Mouse (Mus musculus) ovary, postnatal 36 days (tissue): ENCODE data around the gene Rbms3.

Experiments
- DNase-seq: peaks from one replicate; pipeline ENCODE4 v3.0.0; 2022; ENCODE audit warnings: low spot score, mixed read lengths

The Rbms3 gene

GRCm38 (mm10) chr9:116748857-116749584 lies 880.7 kb downstream of the Rbms3 start:
- DNase-seq = no peak

GRCm38 (mm10) chr9:116748346-116748745 lies 881.4 kb downstream of the Rbms3 start:
- no peak for DNase-seq

GRCm38 (mm10) chr9:116746871-116747270 lies 882.8 kb downstream of the Rbms3 start:
- DNase-seq = no peak

- no peak for DNase-seq
Measured at GRCm38 (mm10) chr9:116737786-116738185, 891.9 kb downstream of the Rbms3 start.

GRCm38 (mm10) chr9:116729172-116729571 lies 900.5 kb downstream of the Rbms3 start:
- DNase-seq = no peak

- no peak for DNase-seq
Measured at GRCm38 (mm10) chr9:116728655-116729054, 901.1 kb downstream of the Rbms3 start.

GRCm38 (mm10) chr9:116728093-116728492 lies 901.6 kb downstream of the Rbms3 start:
- no peak for DNase-seq

- no peak for DNase-seq
Measured at GRCm38 (mm10) chr9:116724581-116724980, 905.1 kb downstream of the Rbms3 start.

- DNase-seq = no peak
Measured at GRCm38 (mm10) chr9:116703119-116703518, 926.6 kb downstream of the Rbms3 start.

GRCm38 (mm10) chr9:116702611-116703010 lies 927.1 kb downstream of the Rbms3 start:
- DNase-seq = no peak

- DNase-seq = no peak
Measured at GRCm38 (mm10) chr9:116701511-116702179, 928.1 kb downstream of the Rbms3 start.

GRCm38 (mm10) chr9:116688615-116689014 lies 941.1 kb downstream of the Rbms3 start:
- DNase-seq = no peak

GRCm38 (mm10) chr9:116677142-116677541 lies 952.6 kb downstream of the Rbms3 start:
- no peak for DNase-seq

GRCm38 (mm10) chr9:116676445-116676844 lies 953.3 kb downstream of the Rbms3 start:
- no peak for DNase-seq

- no peak for DNase-seq
Measured at GRCm38 (mm10) chr9:116674191-116674590, 955.5 kb downstream of the Rbms3 start.

- DNase-seq = no peak
Measured at GRCm38 (mm10) chr9:116661026-116661425, 968.7 kb downstream of the Rbms3 start.

- no peak for DNase-seq
Measured at GRCm38 (mm10) chr9:116659936-116660335, 969.8 kb downstream of the Rbms3 start.

GRCm38 (mm10) chr9:116657141-116657540 lies 972.6 kb downstream of the Rbms3 start:
- no peak for DNase-seq

- no peak for DNase-seq
Measured at GRCm38 (mm10) chr9:116651414-116651813, 978.3 kb downstream of the Rbms3 start.

GRCm38 (mm10) chr9:116649955-116650354 lies 979.8 kb downstream of the Rbms3 start:
- no peak for DNase-seq

GRCm38 (mm10) chr9:116649086-116649792 lies 980.5 kb downstream of the Rbms3 start:
- peak; percentile 4 for DNase-seq

GRCm38 (mm10) chr9:116644616-116645015 lies 985.1 kb downstream of the Rbms3 start:
- no peak for DNase-seq

GRCm38 (mm10) chr9:116640302-116640679 lies 989.4 kb downstream of the Rbms3 start:
- no peak for DNase-seq
